Comparison of ENCODE assay signal across 21 mouse cellular contexts in the genomic region with DNA sequence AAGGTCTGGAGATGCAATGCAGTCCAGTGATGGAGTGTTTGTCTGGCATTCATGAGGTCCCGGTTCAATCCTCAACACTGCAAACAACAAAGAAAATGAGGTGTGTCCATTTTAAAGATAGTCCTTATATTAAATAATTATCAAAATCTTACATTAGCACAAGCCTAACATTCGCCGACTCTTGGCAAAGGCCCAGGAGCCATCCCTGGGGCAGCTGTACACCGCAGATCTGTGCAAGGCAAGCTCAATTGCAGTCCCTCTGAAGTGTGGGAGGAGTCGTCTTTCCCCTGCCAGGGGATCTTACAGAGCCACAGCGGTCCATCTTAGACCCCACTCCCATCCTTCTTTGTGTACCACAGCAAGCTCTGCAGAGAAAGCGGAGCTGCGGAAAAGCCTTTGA. TPM values are rescaled to one million over a fixed set of nuclear protein-coding genes. Genes with fewer than 3 reads are reported as not detected.
DNase-seq lines count a peak whose midpoint lies in the region; ATAC-seq and TF ChIP-seq lines count a peak whose summit lies in the region.
"Had no signal": no experiment of that assay in that cellular context is flagged by ENCODE, and none has a peak within 500 bp of the region (broad histone marks: within the 10 kb centered on the region; RNA-seq: fewer than 3 reads in every experiment).

No protein-coding gene starts in this region.

- no peak for TF ChIP-seq CTCF in cerebellum, adult 2 months (IDR thresholded peaks at IDR 0.05; ENCODE audit: borderline replicate concordance, insufficient read depth, low read depth, low read length)
- TF ChIP-seq CTCF in gastrocnemius, adult 2 months (IDR thresholded peaks at IDR 0.05) = no peak

- no peaks in the 10 kb centered on the region for H3K27me3 ChIP-seq in cerebellum, adult 2 months (ENCODE audit: control insufficient read depth, insufficient read depth, low read length)
- no peaks in the 10 kb centered on the region for H3K27me3 ChIP-seq in midbrain, embryonic 13.5 days
- no peaks in the 10 kb centered on the region for H3K27me3 ChIP-seq in midbrain, embryonic 16.5 days (ENCODE audit: control insufficient read depth, insufficient read depth, low read depth, low read length)
- no peaks in the 10 kb centered on the region for H3K27me3 ChIP-seq in midbrain, embryonic 14.5 days (ENCODE audit: control insufficient read depth, insufficient read depth, low read length)
- H3K27me3 ChIP-seq: embryonic facial prominence, embryonic 15.5 days; heart, embryonic 13.5 days; intestine, embryonic 15.5 days; limb, embryonic 12.5 days; liver, embryonic 13.5 days; lung, embryonic 15.5 days had no signal

- DNase-seq in cerebellum, adult 2 months = peak; percentile 5 to 16
- DNase-seq in cerebellum, adult 11 months = no peak
- peak; percentile 13 for DNase-seq in gastrocnemius, postnatal 10 days
- DNase-seq in gastrocnemius, adult 2 months = no peak
- DNase-seq in midbrain, embryonic 14.5 days = peak; percentile 20
- DNase-seq: heart, adult 11 months; kidney, adult 9 months; liver, embryonic 13.5 days; thymus, postnatal 25 days had no signal

- intact Hi-C loops in gastrocnemius, adult 2 months (cut with DNase I) = no loop called here

- H3K27ac ChIP-seq in cerebellum, adult 2 months (ENCODE audit: insufficient read depth, low read length) = no peak overlapping the region
- H3K27ac ChIP-seq in gastrocnemius, adult 2 months = no peak overlapping the region
- H3K27ac ChIP-seq in midbrain, embryonic 13.5 days = no peak overlapping the region
- H3K27ac ChIP-seq in midbrain, embryonic 16.5 days (ENCODE audit: low read length) = no peak overlapping the region
- H3K27ac ChIP-seq in midbrain, embryonic 14.5 days (replicated peaks; ENCODE audit: low read depth, low read length) = no peak overlapping the region
- H3K27ac ChIP-seq: embryonic facial prominence, embryonic 15.5 days; forebrain, embryonic 10.5 days; heart, embryonic 13.5 days; hindbrain, embryonic 14.5 days; intestine, embryonic 15.5 days; limb, embryonic 12.5 days; liver, embryonic 13.5 days; lung, embryonic 15.5 days; macrophage had no signal

- H3K36me3 ChIP-seq in midbrain, embryonic 13.5 days = no peaks in the 10 kb centered on the region
- H3K36me3 ChIP-seq in midbrain, embryonic 16.5 days (ENCODE audit: control insufficient read depth, insufficient read depth, low read length) = no peaks in the 10 kb centered on the region
- no peaks in the 10 kb centered on the region for H3K36me3 ChIP-seq in midbrain, embryonic 14.5 days (ENCODE audit: control insufficient read depth, insufficient read depth, low read length)
- H3K36me3 ChIP-seq: embryonic facial prominence, embryonic 15.5 days; forebrain, embryonic 10.5 days; G1E; heart, embryonic 13.5 days; intestine, embryonic 15.5 days; limb, embryonic 12.5 days; liver, embryonic 13.5 days; lung, embryonic 15.5 days had no signal

- H3K9ac ChIP-seq in midbrain, embryonic 13.5 days (replicated peaks) = peak overlapping the region; percentile 44; the same call in 1 of the 2 replicates
- no peak overlapping the region for H3K9ac ChIP-seq in midbrain, embryonic 16.5 days (ENCODE audit: low read depth, low read length)
- H3K9ac ChIP-seq in midbrain, embryonic 14.5 days (replicated peaks; ENCODE audit: low read length) = no peak overlapping the region
- H3K9ac ChIP-seq: embryonic facial prominence, embryonic 15.5 days; heart, embryonic 13.5 days; hindbrain, embryonic 14.5 days; intestine, embryonic 15.5 days; limb, embryonic 12.5 days; liver, embryonic 13.5 days; lung, embryonic 15.5 days had no signal

- no peak for ATAC-seq in midbrain, embryonic 13.5 days
- no peak for ATAC-seq in midbrain, embryonic 16.5 days
- ATAC-seq in midbrain, embryonic 14.5 days (ENCODE audit: low FRiP score, low TSS enrichment) = no peak
- ATAC-seq: intestine, embryonic 15.5 days had no signal

- WGBS in cerebellum, adult 2 months = 32% methylated on average over 8 of the region's 8 CpGs
- WGBS in midbrain, embryonic 13.5 days = 43% methylated on average over 8 of the region's 8 CpGs
- WGBS in midbrain, embryonic 16.5 days = 43% methylated on average over 8 of the region's 8 CpGs
- whole genome bisulfite sequencing in midbrain, embryonic 14.5 days = 39% methylated on average over 8 of the region's 8 CpGs

- peaks cover 4% of the 10 kb centered on the region; the same call in 1 of the 2 replicates for H3K4me1 ChIP-seq in cerebellum, adult 2 months (ENCODE audit: control insufficient read depth, insufficient read depth, low read length)
- H3K4me1 ChIP-seq in midbrain, embryonic 13.5 days (replicated peaks) = peaks cover 4% of the 10 kb centered on the region; the same call in 1 of the 2 replicates
- no peaks in the 10 kb centered on the region for H3K4me1 ChIP-seq in midbrain, embryonic 16.5 days (ENCODE audit: control insufficient read depth, insufficient read depth, low read length)
- no peaks in the 10 kb centered on the region for H3K4me1 ChIP-seq in midbrain, embryonic 14.5 days (ENCODE audit: control insufficient read depth, insufficient read depth, low read length)
- H3K4me1 ChIP-seq: heart, embryonic 13.5 days; intestine, embryonic 15.5 days; limb, embryonic 12.5 days had no signal

- no peak for TF ChIP-seq POLR2A in cerebellum, adult 2 months (IDR thresholded peaks at IDR 0.05; ENCODE audit: borderline replicate concordance, insufficient read depth, low read length)

- no peak overlapping the region for H3K4me3 ChIP-seq in cerebellum, adult 2 months (replicated peaks; ENCODE audit: insufficient read depth, low read depth, low read length)
- no peak overlapping the region for H3K4me3 ChIP-seq in gastrocnemius, adult 2 months
- no peak overlapping the region for H3K4me3 ChIP-seq in midbrain, embryonic 13.5 days (replicated peaks)
- no peak overlapping the region for H3K4me3 ChIP-seq in midbrain, embryonic 16.5 days (ENCODE audit: low read depth, low read length)
- H3K4me3 ChIP-seq in midbrain, embryonic 14.5 days (replicated peaks; ENCODE audit: low read depth, low read length) = no peak overlapping the region
- H3K4me3 ChIP-seq: embryonic facial prominence, embryonic 15.5 days; forebrain, embryonic 10.5 days; heart, embryonic 13.5 days; intestine, embryonic 15.5 days; limb, embryonic 12.5 days; liver, embryonic 13.5 days; lung, embryonic 15.5 days had no signal

- H3K9me3 ChIP-seq in midbrain, embryonic 13.5 days = no peaks in the 10 kb centered on the region
- H3K9me3 ChIP-seq in midbrain, embryonic 16.5 days (replicated peaks; ENCODE audit: control insufficient read depth, low read length, poor library complexity, severe bottlenecking) = no peaks in the 10 kb centered on the region
- H3K9me3 ChIP-seq in midbrain, embryonic 14.5 days (ENCODE audit: control insufficient read depth, low read length) = no peaks in the 10 kb centered on the region
- H3K9me3 ChIP-seq: embryonic facial prominence, embryonic 15.5 days; G1E; heart, embryonic 13.5 days; intestine, embryonic 15.5 days; limb, embryonic 12.5 days; liver, embryonic 13.5 days; lung, embryonic 15.5 days had no signal

- H3K4me2 ChIP-seq in midbrain, embryonic 13.5 days (replicated peaks) = no peak overlapping the region
- H3K4me2 ChIP-seq in midbrain, embryonic 16.5 days (ENCODE audit: low read length) = no peak overlapping the region
- H3K4me2 ChIP-seq in midbrain, embryonic 14.5 days (ENCODE audit: low read length) = no peak overlapping the region
- H3K4me2 ChIP-seq: embryonic facial prominence, embryonic 15.5 days; heart, embryonic 13.5 days; hindbrain, embryonic 14.5 days; intestine, embryonic 15.5 days; limb, embryonic 12.5 days; liver, embryonic 13.5 days; lung, embryonic 15.5 days had no signal

RNA-seq across cellular contexts. Expression of gene Scd4, which starts 25.8 kb away (rescaled TPM):
- 0.18 and 0.22 TPM in 2 replicates for polyA plus RNA-seq in cerebellum, adult 2 months (2012; rRNA removed)
- under 1 TPM; 0.33 to 0.61 TPM for total RNA-seq in gastrocnemius, postnatal 10 days (2021)
- total RNA-seq in gastrocnemius, adult 2 months (2021) = under 1 TPM in 1 of 2 experiments, not detected in 1; 0.13 TPM
- 0.08 TPM in 2 replicates for polyA plus RNA-seq in midbrain, embryonic 13.5 days (2015; fragmentation: Nextera tagmentation; extraction: Ambion mirVana)
- polyA plus RNA-seq in midbrain, embryonic 16.5 days (2015; fragmentation: Nextera tagmentation; extraction: Ambion mirVana) = 0.18 and 0.19 TPM in 2 replicates
- polyA plus RNA-seq in midbrain, embryonic 14.5 days (2014; fragmentation: Nextera tagmentation; extraction: Ambion mirVana) = 0.11 and 0.19 TPM in 2 replicates
- polyA plus RNA-seq: neural tube, embryonic 11.5 days had no signal

RNA-seq across cellular contexts. Expression of gene Scd1, which starts 49.0 kb away (rescaled TPM):
- 151 and 160 TPM in 2 replicates for polyA plus RNA-seq in cerebellum, adult 2 months (2012; rRNA removed)
- total RNA-seq in gastrocnemius, postnatal 10 days (2021) = 10 to 100 TPM; 39.5 to 46.6 TPM
- total RNA-seq in gastrocnemius, adult 2 months (2021) = 10 to 100 TPM; 10.9 to 33.9 TPM
- 3.5 and 5.0 TPM in 2 replicates for polyA plus RNA-seq in midbrain, embryonic 13.5 days (2015; fragmentation: Nextera tagmentation; extraction: Ambion mirVana)
- polyA plus RNA-seq in midbrain, embryonic 16.5 days (2015; fragmentation: Nextera tagmentation; extraction: Ambion mirVana) = 7.1 and 8.9 TPM in 2 replicates
- polyA plus RNA-seq in midbrain, embryonic 14.5 days (2014; fragmentation: Nextera tagmentation; extraction: Ambion mirVana) = 5.9 and 6.8 TPM in 2 replicates

Comparison
In these comparisons a context has a peak if more than half of its experiments do, and no peak if none do; other contexts are left out.
1. DNase-seq: peak in cerebellum, adult 2 months (2 of 2), gastrocnemius, postnatal 10 days (single experiment) and midbrain, embryonic 14.5 days (single experiment); none in cerebellum, adult 11 months (single experiment) and gastrocnemius, adult 2 months (single experiment).
2. RNA of gene Scd1, which starts 49.0 kb away (polyA plus RNA-seq): 151 to 160 TPM in cerebellum, adult 2 months; 7.1 to 8.9 TPM in midbrain, embryonic 16.5 days, 5.9 to 6.8 TPM in midbrain, embryonic 14.5 days and 3.5 to 5.0 TPM in midbrain, embryonic 13.5 days; every median in the first group is over 10 times any median in the second.